Mouse (Mus musculus) cerebellum, adult 11 months (tissue): ENCODE measurements at regions not wholly inside any gene's neighbourhood (a gene's known extent, or its start where the extent isn't known, plus 50 kb on each side); places are given as distances from the start of the nearest gene placed in this dataset.
A peak's percentile ranks its signal among the peaks of the same experiment; 100 is the strongest.

Experiments used
- DNase-seq: peaks from one replicate; pipeline ENCODE4 v3.0.0; 2022

DNA sequence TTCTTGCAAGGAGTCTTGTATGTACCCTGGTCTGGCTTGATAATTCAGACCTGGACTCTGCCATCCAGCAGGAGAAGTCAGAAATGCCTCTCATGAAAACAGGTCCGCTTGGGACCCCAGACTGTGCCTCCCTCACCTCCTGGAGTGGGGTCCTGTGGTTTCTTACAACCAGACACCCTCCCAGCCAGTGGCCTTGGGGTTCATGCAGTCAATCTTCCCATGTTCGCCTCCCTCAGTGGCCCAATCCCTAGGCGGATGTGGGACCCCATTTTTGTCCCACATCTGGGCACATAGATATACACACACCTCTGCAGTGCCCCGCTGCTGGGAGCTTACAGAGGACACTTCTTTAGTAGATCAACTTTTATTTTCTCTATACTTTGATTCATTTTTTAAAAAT is 217.7 kb downstream of the Lrfn2 start:
- no peak for DNase-seq

DNA sequence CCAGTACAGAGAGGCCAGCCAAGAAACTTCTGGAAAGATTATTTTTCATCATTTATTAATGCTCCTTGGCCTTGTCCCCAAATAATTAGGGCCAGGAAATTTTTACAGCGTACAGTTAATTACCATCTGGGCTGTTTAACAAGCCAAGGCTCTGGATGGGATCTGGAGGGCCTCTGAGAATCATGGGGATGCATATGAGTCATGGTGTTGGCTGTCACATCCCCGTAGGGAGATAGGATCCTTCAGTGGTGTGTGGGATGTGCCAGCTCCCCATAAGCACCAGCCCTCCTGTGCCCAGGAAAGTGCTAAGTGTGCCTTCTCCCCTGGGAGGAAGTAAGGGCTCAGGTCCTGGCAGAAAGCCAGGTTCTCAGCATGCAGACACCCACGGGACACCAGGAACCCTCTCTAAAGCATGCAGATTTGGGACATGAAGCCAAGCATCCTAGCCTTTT is 218.8 kb downstream of the Lrfn2 start:
- peak; percentile 16 for DNase-seq

DNA sequence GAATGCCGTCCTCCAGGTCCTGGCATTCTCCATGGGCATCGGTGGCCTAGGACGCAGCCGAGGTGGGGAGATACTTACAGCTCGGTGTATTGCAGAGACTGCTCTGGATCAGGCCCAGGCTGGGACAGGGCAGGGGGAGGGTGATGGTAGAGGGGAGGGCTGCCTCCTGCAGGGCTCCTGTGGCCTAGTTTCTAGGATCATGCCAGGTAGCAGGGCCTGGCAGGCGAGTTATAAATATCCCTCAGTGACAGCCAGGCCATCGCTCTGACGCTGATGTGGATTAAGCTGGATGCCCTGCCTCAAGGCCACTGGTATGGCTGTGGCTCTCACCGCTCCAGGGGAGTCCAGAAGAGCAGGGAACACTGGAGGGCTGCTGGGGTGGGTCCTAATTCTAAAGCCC is 221.8 kb downstream of the Lrfn2 start:
- DNase-seq, result no peak

DNA sequence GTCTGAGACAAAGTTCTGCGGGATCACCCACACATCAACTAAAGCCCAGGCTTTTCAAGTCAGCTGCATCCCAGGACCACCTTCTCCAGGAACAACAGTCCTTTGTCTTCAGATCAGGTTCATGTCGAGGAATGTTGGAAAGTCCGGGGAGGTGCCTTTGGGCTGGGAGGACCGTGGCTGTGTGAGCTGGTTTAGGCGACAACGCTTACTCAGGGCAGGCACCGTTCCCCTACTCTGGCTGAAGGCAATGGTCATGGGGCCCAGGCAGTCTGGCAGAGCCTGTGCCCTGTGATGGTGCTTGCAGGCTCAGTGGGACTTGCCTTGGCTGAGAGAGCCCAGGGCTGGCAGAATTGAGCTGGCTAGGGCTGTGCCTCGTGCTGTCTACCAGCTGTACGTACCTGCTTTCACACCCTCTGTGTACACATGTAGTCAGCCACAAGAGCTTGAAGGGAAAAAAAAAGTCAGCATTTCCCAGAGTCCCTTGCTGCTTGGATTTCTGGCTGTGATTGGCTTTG is 222.9 kb downstream of the Lrfn2 start:
- DNase-seq, result no peak

DNA sequence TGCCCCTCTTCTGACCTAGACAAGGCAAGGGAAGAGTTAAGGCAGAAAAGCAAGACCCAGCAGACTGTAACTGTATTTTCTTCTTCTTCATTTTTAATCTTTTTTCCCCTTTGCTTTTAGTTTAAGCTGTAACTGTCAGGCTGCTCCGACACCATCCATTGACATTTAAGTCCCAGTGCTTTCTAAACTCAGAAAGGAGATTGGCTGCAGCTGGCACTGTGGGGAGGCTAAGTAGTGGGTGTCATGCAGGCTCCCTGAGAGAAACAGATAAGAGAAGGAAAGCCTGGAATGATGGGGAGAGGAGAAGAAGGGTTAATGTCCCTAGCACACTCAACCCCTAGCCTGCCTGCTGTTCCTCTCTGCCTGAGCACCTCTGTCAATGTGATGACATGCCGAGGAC is 225.4 kb downstream of the Lrfn2 start:
- no peak for DNase-seq

DNA sequence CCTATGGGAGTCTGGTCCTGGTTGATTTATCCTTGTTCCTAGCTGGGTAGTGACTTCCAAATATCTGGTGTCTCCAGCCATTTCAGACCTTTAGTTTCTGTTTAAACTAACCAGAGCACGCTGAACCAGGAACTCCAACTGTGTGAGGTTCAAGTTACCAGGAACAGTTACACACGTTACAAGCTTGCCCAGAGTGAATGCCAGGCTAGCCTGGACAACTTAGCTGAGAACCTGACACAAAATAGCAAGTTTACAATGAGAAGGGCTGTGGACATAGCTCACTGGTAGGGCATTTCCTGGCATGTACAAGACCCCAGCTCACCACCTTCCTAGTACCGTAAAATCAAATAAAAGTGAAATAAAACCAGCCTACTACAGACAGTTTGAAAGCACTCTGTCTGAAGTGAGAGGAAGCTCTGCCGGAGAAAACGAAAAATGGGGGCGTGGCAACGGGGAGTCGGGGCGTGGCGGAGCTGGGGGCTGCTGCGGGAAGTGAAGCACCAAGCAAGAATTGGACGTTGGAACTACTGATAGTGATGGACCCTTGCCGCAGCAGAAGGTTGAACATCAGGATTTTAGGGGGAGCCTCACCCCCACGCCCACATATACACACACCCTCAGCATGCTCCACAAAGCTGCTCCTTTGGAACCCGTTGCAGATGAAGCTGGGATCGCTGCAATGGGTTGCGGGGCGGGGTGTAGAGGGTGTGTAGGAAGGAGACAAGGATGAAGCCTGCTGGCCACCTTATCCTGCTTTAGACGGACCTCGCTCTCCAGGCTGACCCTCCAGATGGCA is 239.3 kb downstream of the Lrfn2 start:
- no peak for DNase-seq

DNA sequence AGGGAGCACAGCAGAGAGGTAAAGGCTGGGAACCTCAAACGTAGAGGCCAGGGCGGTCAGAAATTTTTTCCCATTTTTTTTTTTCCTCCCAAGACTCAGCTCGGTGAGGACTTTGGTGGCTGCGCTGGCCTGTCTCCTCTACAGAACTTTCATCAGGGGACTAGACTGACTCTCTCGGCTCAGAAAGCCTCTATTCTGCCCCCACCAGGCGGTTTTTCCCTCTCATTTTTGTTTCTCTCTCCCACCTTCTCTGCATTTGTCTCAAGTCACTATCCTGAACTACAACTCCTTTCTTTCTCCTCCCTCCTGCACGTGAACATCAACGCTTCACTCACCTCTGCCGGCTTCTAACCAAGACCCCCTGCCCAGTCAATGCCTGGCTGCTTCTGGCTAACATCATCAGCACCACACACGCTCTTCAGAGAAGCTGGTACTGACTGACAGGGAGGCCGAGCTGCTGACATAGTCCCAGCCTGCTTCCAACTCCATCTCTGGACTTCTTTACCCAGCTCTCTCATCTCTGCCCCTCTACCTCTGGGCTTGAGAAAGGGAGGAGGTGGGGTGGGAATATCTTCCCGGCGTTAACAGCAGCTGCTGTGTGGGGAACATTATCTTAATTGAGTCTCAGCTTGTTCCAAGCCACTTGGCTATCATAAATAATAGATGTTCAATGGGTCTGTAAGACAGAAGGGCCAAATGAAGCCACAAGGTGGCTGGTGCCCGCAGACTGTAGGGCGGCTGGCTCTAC is 240.0 kb downstream of the Lrfn2 start:
- DNase-seq, result no peak

DNA sequence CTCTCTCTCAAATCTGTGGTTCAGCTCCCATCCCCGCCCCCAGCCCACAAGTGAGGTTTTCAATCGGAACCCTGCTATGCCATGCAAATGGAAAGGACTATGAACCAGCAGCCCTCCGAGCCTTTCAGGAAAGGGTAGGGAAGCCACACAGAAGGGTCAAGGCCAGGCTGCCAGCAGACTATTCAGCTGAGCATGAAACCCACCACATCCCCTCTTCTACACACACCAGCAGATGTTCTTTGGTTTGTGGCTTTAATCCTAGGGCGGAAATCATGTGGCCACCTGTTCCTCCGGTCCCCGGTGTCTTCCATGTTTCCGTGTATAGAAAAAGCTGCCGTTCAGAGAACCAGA is 240.6 kb downstream of the Lrfn2 start:
- no peak for DNase-seq

DNA sequence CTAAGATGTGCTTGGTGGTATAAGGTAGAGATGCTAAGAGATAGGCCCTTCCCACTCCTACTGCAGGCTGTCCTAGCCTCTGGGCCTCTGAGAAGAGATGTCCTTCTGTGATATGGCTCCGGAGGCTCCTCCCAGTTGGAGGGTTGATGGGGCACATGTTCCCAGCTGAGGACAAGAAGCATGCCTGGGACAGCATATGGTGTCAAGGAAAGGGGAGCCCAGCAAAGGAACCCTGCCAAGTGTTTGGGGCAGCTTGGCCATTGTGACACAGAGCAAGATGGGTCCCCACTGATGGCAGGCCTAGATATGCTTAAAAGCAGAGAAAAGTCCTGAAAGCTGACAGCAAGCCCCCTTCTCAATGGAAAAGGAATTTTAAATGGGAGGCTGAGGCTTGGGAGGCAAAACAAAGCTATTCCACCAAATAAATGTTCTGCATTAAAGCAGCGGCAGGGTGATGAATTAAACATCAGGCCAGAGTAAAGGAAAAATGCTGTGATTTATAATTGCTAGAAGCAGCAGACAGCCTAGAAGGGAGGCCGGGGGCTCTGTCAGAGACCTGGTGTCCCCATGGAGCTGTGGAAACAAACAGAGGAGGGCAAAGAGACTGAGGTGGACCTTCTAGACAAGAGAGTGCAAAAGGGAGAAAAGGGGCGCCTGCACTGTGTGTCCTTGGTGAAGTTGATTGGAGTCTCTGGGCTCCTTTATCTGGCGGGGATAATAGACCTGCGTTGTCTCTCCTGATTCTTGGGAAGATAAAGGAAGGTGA is 246.0 kb downstream of the Lrfn2 start:
- DNase-seq, result no peak

DNA sequence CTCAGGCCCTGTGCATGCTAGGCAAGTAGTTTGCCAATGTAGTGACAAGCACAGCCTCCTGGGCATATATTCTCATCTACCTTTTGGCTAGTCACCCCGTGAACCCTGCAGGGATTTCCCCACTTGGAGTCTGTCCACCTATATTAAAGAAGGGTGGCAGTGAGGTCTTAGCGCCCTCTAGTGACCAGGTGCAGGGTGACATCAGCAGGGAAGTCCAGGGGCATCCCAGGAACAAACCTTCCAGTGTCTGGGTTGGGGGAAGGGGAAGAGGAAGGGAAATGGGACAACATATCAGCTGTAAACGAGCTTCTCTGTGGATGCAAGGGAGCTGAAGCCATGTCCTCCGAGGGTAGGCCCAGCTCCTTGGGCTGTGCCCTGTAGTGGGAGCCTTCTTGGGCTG is 245.7 kb upstream of the Mocs1 start:
- no peak for DNase-seq

DNA sequence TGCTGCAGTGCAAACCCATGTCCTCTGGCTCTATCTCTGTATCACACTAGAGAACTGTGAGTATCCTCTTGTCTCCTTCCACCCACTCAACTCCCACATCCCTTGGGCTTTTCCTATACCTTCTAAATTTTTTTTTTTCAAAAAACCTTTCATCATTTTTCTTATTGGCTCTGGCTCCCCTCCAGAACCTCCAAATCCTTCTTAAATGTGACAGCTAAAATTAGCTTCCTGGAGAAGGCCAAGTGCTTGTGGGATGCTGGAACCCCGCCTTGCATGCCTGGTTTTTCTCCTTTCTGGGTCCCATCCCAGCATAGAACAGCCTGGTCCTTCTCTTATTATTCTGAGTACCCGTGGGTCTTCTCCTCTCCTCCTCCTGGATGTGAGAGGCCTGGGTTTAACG is 244.2 kb upstream of the Mocs1 start:
- DNase-seq, result no peak

DNA sequence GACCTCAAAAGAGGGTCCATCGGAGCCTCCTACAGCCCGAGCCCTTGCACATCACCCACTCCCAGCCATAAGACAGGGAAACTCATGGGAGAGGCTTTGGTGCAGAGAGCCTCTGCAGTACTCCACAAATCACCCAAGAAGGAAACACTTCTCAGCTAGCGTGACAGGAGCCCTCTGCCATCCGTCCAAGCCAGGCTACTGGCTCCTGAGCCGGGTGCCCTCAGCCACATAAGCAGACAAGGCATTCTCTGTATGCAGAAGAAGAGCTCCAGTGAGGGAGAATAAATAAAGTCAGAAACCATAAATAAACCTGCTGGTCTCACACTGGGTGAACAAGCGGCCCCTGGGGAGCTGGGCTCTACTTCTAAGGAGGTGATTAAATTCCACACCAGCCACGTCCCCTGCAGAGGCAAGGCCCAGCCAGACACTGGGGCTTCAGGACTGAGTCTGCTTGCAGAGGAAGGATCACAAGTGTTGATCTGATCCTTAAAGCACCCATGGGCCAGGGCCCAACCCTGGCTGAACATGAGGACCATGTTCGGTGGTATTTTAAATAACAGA is 243.0 kb upstream of the Mocs1 start:
- DNase-seq, result no peak

DNA sequence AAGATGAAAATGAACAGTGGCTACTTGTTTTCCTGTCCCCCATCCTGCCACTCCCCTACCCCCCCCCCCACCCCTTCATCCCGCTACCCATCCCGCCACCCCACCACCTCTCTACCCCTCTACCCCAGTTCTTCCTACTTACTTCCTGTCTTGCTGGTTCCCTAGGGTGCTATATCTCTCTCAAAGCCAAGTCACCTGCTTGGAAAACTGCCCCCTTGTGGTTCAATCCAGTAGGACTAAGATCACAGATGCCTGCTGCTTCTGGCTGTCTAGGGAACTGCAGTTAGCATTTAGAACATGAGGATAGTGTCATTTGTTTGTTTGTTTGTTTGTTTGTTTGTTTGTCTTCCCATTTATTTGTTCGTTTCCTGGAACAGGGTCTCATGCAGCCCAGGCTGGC is 238.4 kb upstream of the Mocs1 start:
- DNase-seq, result peak; percentile 29

DNA sequence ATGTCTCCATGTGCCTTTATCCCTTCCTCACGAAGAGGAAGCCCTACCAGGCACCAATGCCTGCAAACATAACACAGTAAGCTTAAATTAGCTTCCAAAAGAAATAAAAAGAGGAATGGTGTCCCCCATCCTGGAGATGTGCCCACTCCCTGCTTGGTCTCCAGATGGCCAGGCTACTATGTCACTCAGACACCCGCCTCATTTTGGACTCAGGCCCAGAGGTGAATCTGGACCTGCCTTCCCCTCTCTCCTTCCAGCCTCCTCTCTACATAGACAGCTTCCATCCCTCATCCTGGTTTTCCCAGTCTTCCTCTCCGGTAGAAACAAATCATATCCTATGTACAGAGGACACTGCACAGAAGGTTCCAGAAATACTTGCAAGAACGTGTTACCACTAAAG is 237.8 kb upstream of the Mocs1 start:
- DNase-seq, result peak; percentile 85

DNA sequence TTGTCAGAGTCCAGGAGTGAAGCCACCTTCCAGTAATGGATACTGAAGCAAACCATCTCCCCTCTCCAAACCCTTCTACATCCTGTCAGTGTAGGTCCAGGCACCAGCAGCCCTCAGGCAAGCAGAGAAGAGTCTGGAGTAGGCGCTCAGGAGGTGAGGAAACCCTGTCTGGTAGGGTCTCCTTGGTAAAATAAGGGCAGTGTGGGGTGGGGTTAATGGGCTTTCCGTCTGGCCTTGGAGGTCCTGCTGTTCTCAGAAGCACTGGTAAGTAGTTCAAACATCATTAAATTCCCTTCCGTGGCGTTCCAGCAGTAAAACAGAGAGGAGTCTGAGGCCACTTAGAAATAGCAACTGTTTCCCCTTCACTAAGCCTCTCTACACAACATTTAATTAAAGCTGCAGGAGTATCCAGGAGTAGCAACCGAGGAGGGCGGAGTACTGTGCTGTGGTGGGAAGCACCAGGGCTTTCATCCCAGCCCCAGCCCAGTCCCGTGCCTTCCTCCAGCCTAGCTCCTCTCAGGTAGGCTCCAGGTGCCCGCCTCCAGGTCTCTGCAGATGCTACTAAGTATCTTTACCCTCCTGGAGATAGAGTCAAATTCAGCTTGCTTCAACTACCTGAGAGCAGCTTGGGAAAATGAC is 232.0 kb upstream of the Mocs1 start:
- DNase-seq, result no peak

DNA sequence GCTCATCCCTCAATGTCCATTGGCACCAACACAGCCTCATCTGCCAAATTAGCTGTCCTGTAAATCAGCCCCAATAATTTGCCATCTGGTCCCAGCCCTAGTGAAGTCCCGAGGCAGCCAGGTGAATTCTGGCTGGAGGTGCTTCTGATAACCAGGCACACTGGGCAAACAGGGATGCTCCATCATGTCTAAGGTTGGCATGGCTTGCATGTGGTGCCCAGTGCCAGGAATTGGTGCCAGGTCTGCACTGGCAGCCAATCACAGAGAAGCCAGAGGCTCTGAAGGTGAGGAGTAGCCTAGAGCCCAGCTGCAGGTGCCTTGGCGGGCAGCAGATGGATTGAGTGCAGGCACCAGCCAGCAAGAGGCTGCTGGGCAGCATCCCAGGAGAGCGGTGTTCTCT is 226.7 kb upstream of the Mocs1 start:
- DNase-seq, result peak; percentile 91

DNA sequence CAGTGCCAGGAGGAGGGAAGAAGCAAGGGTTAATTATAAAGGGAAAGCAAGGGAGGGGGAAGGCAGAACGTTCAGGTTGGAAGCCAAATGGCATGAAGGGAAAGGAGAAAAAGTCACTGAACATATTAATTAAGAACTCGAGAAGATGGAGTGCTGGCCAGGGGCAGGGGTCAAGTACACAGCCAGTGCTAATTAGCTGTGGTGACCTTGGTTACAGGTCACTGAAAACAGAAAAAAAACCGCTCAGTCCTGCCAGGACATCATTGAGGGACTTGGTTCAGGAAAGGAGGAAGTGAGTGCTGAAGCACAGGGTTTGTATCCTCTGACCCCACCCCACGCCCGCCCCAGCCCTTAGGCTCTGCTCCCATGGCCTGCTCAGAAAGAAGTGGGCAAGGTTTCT is 223.1 kb upstream of the Mocs1 start:
- DNase-seq, result no peak

DNA sequence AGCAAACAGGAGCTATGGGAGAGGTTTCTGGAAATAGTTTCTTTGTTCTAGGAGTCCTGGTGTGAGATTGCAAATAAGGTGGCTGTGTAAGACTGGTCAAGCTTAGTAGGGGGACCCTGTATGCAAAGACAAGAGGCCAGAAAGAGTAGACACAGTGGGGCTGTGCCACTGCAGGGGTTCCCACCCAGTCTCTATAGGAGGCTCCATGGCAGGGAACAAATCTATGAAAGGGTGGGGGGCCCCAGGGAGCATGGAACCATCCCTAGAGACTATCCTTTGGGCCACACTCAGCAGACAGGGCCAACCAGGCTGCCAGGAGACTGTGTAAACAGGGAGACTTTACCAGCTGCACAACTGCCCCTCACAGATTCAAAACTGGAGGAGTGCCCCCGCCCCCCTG is 222.6 kb upstream of the Mocs1 start:
- DNase-seq, result no peak

DNA sequence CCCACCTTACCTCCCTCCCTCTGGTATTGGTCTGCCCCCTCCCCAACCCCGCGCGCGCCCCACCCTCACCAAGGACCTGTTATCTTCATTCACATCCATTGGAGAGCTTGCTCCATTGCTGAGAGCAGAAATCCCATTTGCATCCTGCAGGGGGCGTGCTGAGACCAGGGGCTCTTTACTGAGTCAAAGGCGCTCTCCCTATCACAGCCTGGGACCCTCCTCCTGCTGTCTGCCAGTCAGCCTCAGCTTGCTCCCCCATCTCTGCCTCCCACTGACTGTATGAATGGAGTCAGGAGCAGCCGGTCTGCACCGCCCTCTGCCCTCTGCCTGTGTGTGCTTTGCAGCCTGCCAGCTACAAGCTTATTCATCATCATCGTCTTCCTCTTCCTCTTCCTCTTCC is 221.5 kb upstream of the Mocs1 start:
- no peak for DNase-seq

DNA sequence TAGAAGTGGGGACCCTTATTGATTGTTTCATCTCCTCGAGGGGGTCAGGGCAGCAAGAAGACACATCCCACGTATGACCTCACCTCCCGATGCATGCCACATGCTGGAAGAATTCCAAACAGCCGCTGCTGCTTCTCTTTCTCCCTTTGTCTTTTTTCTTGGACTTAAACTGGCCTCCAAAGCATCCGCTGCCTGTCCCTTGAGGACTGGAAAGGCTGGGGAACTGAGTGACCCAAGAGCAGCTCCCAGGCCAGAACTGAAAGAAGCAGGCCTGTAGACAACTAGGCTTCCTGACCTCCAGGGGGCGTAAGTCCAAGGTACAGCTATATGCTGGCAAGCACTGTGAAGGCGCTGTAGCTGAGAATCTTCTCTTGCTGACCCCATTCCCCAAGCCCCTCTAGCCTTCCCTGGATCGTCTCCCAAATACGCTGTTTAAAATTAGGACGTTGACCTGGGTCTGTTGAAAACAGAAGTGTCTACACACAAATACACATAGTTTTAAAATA is 219.8 kb upstream of the Mocs1 start:
- no peak for DNase-seq

DNA sequence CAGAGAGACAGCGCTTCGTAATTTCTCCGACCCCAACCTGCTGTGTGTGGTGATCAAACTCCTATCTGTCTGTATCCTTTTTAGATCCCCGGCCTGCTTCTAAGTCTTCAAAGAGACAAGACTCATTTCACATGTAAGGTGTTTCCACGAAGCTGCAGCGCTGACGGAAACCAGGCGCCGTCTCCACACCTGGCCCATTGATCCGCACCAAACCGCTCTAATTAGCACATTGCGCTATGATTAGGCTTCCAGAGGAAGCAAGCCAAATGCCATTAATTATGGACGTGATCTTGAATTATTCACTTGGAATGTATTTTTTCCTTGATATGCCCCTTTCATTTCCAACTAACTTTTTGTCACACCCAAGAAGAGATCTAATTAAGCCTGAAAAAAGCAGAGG is 215.2 kb upstream of the Mocs1 start:
- DNase-seq, result no peak

DNA sequence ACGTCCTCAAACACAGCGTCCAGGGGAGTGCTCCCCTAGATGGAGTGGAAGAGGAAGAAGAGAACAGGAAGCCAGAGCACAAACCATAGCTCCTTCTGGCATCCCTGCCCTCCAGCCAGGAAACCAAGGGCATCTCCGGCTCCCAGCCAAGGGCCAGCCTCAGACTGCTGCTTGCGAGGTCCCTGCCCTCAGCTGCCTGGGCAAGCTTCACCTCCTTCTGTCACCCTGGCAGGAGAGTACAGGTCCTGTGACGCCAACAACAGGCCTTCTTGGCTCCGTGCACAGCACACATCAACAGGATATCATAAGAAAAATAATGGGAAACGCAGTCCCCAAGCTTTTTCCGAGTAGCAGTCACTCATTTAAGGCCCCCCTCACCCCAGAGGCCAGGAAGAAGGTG is 212.9 kb upstream of the Mocs1 start:
- DNase-seq, result peak; percentile 85
